Mouse (Mus musculus) layer of hippocampus, postnatal 36 days (tissue): ENCODE measurements around the gene Creb1. TPM values are rescaled to one million over a fixed set of nuclear protein-coding genes. Genes with fewer than 3 reads are reported as not detected.
"Not testable (repeated sequence)": the region's sequence is repeated elsewhere in the genome, so short reads cannot be mapped to it uniquely, and the experiment has no call there.

ENCODE experiments used
- DNase-seq, 2 experiments: peaks; one replicate each; pipeline ENCODE4 v3.0.0; 2022
- total RNA-seq, 2 experiments: library from RNA; stranded (reverse); gene quantifications; 2 replicates each; pipeline ENCODE4 v1.2.3; 2021

Gene Creb1
- total RNA-seq, 2 experiments from 2014 or later = 50.7 to 61.0 TPM

DNA sequence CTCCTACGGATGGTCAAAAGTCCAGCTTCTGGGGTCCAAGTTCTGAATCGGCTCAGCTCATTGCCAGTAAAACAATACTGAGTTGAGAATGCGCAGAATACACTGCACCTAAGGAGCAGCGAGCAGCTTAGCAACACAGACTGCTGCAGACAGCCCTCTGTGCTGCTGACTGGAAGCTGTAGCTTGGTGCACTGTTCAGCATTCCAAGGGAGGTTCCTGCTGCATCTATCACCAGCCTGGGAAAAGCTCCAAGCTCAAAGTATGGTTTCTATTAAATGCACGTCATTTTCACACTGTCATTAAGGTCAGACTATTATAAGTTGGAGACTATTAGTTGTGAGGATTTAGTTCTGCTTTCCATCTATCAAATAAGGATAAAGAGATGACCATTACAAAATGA, 88.7 kb downstream of the Creb1 start:
- DNase-seq = no peak

DNA sequence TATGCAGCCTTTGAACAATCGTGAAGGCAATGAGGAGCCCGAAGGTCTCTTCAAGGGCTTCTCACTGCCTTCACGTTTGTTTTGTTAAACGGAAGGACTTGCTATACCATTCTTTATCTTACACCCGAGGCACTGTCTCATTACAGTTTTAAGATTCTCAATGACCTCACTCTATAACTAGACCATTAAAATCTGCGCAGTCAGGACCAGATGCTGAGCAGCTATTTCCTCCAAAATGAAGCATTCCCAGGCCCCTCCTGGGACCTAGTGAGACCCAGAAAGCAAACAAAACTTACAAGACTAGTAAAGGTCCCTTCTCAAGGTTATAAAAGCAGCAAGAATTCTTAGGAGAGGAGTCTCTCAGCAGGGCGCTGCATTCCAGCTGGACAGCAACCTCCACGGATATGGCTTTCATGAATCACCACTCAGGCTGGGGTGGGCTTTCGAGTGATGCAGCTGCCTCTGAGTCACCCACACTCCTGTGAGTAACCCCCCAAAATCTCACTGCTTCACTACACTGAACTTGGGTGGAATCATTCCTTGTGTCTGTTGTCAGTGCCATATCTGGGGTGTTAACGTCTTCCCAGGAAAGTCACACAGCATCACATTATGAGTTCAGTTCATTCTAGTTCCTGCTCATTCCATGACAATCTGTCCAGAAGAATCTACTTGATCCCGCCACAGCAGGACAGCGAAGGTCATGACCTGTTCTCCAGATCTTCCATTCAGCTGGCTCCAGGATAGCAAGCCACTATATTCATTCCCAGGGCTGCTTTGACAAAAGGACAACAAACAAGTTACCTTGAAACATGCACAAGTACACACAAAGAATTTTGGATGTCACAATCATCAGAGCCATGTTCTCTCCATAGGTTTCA, 91.4 kb downstream of the Creb1 start:
- DNase-seq = no peak

DNA sequence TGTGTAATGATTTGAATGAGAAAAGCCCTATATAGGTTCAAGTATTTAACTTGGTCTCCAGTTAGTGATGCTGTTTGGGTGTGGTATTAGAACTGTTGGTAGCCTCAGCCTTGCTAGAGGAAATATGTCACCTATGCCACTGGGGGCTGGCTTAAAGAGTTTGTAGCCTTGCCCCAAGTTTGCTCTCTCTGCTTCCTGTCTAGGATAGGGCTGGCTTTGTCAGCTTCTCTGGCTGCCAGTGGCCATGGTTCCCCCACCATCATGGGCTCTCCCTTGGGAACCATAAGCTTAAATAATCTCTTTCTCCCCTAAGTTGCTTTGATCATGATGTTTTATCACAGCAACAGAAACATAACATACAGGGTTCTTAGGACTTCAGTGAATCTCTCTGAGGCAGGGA, 92.8 kb downstream of the Creb1 start:
- DNase-seq = no peak

DNA sequence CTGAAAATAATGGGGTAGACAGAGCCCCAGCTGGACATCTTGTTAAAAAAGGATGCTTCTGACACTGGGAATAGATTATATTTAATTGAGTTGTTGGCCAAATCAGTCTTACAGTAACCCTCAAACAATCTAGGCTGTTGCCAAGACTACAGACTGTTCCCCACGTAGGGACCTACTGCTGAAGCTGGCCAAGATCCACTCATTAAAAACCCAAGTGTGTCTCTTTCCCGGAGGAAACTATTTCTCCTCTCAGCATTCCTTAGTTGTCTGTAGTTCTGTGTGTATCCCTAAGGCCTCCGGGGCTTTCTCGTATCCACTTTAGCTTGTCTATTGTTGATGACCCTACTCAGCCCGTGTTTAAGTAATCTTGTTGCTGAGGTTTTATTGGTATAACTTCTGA, 99.1 kb downstream of the Creb1 start:
- no peak for DNase-seq

DNA sequence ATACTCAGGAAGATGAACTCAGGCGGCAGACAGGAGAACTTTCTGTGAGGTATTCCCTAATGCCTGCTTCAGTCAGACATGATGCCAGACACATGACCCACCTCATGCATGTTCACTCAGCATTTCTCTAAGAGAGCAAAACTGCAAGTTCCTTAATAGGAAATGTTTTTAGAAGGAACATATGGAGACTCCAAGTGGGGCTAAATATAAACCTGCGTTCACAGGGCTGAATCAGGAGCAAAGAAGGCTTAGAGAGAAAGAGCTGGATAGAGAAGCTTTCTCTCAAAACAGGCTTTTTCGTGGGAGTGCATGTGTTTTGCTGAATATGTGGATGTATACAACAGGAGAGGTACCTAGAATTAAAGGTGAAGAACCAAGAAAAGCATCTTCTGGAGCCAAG, 100.8 kb downstream of the Creb1 start:
- DNase-seq = no peak

DNA sequence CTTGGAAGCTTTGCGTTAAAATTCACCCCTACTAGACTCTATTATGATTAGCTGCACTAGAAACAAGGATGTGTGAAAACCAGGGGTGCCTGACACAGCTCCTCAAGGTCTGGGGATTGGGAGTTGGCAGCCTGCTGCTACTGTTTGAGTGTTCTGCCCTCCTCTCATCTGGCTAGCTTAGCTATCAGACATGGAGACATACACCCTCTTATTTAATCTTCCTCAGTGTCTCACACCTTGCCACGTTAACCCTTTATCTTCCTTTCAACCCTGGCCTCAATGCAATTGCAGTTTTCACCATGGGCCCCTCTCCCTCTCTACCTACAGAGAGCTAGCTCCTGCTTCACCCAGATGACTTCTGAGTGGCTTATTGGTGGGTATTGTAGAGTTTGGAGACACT, 103.2 kb downstream of the Creb1 start:
- DNase-seq = no peak

DNA sequence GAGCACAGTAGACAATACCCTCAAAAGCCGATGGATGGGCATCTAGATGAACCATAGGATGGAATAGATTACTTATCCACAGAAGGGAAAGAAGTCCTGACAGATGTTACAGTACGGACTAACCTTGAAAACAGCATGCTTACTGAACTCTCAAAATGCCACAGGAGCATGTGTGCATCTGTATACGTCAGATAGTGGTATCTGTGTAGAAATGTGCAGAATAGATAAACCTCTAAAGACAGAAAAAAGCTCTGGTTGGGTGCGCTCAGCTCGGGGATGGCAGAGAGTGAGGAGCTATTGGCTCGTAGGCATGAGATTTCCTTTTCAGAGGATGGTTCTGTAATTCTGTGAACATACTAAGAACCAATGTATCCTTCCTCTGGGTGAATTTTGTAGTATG, 106.8 kb downstream of the Creb1 start:
- no peak for DNase-seq

DNA sequence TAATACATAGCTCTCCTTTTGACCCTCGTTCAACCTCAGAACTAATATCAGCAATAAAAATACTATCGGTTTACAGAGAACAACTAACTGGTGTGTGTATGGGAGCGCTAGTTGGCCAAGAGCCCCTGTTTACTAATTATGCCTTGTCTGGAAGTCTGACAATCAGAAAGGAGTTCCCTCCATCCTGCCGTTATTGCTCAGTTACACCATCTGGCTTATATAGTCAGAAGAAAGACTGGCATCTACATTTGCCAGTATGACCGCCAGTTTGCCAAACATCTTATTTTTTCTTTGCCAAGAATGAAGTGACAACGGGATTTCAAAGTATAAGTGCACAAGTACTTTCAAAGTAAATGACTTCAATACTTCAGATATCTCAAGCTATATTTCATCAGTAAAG, 108.6 kb downstream of the Creb1 start:
- no peak for DNase-seq

DNA sequence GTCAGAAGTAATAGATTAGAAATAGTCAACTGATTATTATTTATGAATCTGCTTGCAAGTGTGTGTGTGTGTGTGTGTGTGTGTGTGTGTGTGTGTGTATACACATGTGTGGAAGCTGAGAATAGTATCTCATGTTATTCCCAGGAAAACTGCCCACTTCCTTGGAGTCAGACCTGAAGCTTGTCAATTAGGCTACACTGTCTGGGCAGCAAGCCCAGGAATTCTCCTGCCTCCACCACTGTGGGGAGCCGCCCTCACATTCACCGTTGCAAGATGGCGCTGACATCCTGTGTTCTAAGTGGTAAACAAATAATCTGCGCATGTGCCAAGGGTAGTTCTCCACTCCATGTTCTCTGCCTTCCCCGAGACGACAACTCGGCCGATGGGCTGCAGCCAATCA, 110.1 kb downstream of the Creb1 start:
- DNase-seq = not testable (repeated sequence)

DNA sequence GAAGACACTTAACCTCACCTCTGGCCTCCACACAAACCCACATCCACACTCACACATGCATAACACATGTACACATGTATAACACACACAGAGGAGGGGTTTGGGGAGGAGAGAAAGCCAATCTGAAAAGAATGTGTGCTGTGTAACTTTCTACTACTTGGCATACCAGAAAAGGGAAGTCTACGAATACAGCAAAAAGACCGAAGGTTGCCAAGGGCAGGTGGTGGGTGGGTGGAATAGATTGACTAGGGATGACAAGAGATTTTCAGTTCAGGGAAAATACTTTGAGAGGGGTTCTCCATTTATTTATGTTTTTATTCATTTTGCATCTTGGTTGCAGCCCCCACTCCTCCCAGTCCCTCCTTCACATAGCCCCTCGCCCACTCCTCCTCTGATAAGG, 112.1 kb downstream of the Creb1 start:
- no peak for DNase-seq

DNA sequence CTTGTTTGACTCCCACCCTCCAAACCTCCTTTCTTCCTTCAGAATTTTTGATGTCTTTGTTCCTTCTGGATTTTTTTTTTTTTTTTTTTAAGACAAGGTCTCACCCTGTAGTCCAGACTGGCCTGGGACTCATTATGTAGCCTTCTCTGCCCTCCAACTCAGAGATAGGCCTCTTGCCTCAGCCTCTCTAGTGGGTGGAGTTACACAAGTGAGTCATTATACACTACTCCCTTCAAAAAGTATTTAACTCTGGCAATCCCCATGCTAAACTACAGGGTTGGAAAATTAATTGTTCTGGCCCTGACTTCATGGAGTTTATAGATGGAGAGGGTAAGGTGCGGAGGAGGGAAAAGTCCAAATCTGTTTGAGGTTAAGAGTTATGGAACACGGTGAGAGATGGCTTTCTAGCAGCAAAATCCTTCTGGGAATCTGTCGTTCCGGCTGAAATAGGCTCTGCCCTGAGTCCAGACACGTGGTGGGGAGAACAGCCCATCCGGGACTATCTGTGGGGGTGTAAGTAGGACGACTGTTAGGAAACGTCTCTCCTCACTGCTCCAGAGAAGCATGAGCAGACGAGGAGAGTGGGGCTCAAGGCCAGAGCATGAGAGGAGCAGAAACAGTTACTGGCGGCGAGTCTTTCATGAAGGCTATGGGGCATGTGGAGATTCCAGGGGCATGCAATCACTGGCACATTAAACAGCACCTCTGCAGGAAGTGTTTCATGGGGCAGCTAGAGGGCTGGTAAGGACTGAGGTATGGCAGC, 117.1 kb downstream of the Creb1 start:
- no peak for DNase-seq

DNA sequence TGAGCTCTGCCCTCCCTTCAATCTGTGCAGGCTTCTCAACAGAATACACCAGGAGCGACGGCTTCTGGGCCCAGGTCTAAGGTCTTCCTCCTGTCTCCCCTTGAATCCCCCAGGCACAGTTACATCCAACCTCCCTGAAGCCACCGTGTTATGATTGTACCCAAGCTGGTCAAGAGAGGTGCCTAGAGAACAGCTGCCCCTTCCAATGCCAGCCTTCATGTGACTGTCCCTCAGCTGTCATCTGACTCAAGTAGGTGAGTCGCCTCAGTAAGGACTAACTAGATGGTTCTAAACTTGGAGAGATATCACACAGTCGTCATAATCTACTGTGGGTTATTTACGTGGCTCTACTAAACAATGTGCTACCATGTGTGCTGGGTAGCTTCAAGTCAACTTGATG, 121.3 kb downstream of the Creb1 start:
- no peak for DNase-seq

Other genes with a start within 250 kb of the Creb1 start
- 10 to 100 TPM; 11.0 to 12.3 TPM for gene Mettl21a, start 84.6 kb downstream of the Creb1 start, total RNA-seq
- gene Ccnyl1, start 157.8 kb downstream of the Creb1 start, total RNA-seq = 10 to 100 TPM; 14.1 to 16.9 TPM
- gene Fzd5, start 205.1 kb downstream of the Creb1 start, total RNA-seq = under 1 TPM; 0.70 to 0.94 TPM